Mouse (Mus musculus): ENCODE results near the gene Neurod6. TPM values are rescaled to one million over a fixed set of nuclear protein-coding genes. Genes with fewer than 3 reads are reported as not detected.
"Not testable (repeated sequence)": the region's sequence is repeated elsewhere in the genome, so short reads cannot be mapped to it uniquely, and the experiment has no call there.

Neurod6 gene
- polyA plus RNA-seq (2014; fragmentation: Nextera tagmentation; extraction: Ambion mirVana) = not detected in 2 replicates

- H3K9me3 ChIP-seq (ENCODE audit: control insufficient read depth, low read length) = no peaks in the 10 kb centered on the region
- H3K27me3 ChIP-seq (ENCODE audit: control insufficient read depth, insufficient read depth, low read length) = 0 out of 2 replicates have a peak, but pooled peaks cover 7% of the 10 kb centered on the region
- no peak within 1 kb of the TSS for H3K9ac ChIP-seq (ENCODE audit: low read depth, low read length)
- H3K4me1 ChIP-seq (ENCODE audit: control insufficient read depth, insufficient read depth, low read length) = no peaks in the 10 kb centered on the region
- no peak within 1 kb of the TSS for H3K4me2 ChIP-seq (replicated peaks; ENCODE audit: low read depth, low read length)
- H3K4me3 ChIP-seq (ENCODE audit: low read length) = no peak within 1 kb of the TSS
- 79% methylated on average over 4 of the region's 4 CpGs for WGBS
- no peak within 1 kb of the TSS for H3K27ac ChIP-seq (ENCODE audit: low read depth, low read length)
- ATAC-seq (ENCODE audit: low FRiP score, low TSS enrichment) = no peak
- H3K36me3 ChIP-seq (ENCODE audit: control insufficient read depth, insufficient read depth, low read length) = no peaks in the 10 kb centered on the region
Observed at GRCm38 (mm10) chr6:55680974-55681373, at the start of gene Neurod6. Gene Neurod6, minus strand, starts transcription at chr6:55681263.

- no peaks in the 10 kb centered on the region for H3K36me3 ChIP-seq (ENCODE audit: control insufficient read depth, insufficient read depth, low read length)
- WGBS = 33% methylated on average over 5 of the region's 5 CpGs
- no peak overlapping the region for H3K4me2 ChIP-seq (replicated peaks; ENCODE audit: low read depth, low read length)
- H3K27ac ChIP-seq (ENCODE audit: low read depth, low read length) = no peak overlapping the region
- H3K9me3 ChIP-seq (ENCODE audit: control insufficient read depth, low read length) = no peaks in the 10 kb centered on the region
- no peaks in the 10 kb centered on the region for H3K4me1 ChIP-seq (ENCODE audit: control insufficient read depth, insufficient read depth, low read length)
- no peak overlapping the region for H3K9ac ChIP-seq (ENCODE audit: low read depth, low read length)
- no peaks in the 10 kb centered on the region for H3K27me3 ChIP-seq (ENCODE audit: control insufficient read depth, insufficient read depth, low read length)
- 0 out of 2 replicates have a peak, but pooled peaks have one; percentile 62 for ATAC-seq (ENCODE audit: low FRiP score, low TSS enrichment)
- no peak overlapping the region for H3K4me3 ChIP-seq (ENCODE audit: low read length)
Observed at GRCm38 (mm10) chr6:55717209-55717608, 36.1 kb upstream of the Neurod6 start.

GRCm38 (mm10) chr6:55715446-55715845 is 34.4 kb upstream of the Neurod6 start:
- Histone ChIP-seq H3K4me1 (ENCODE audit: control insufficient read depth, insufficient read depth, low read length) (no peaks in the 10 kb centered on the region), H3K4me2 (replicated peaks; ENCODE audit: low read depth, low read length) (no peak overlapping the region), H3K36me3 (ENCODE audit: control insufficient read depth, insufficient read depth, low read length) (no peaks in the 10 kb centered on the region), H3K9ac (ENCODE audit: low read depth, low read length) (no peak overlapping the region), H3K27me3 (ENCODE audit: control insufficient read depth, insufficient read depth, low read length) (no peaks in the 10 kb centered on the region), H3K27ac (ENCODE audit: low read depth, low read length) (no peak overlapping the region), H3K4me3 (ENCODE audit: low read length) (no peak overlapping the region), H3K9me3 (ENCODE audit: control insufficient read depth, low read length) (no peaks in the 10 kb centered on the region)
- no peak for ATAC-seq (ENCODE audit: low FRiP score, low TSS enrichment)
- WGBS = 92% methylated on average over 6 of the region's 6 CpGs

GRCm38 (mm10) chr6:55710913-55711312 is 29.9 kb upstream of the Neurod6 start:
- not testable (repeated sequence) for H3K27ac ChIP-seq (ENCODE audit: low read depth, low read length); H3K27me3 ChIP-seq (ENCODE audit: control insufficient read depth, insufficient read depth, low read length); H3K9ac ChIP-seq (ENCODE audit: low read depth, low read length); H3K36me3 ChIP-seq (ENCODE audit: control insufficient read depth, insufficient read depth, low read length); H3K9me3 ChIP-seq (ENCODE audit: control insufficient read depth, low read length); ATAC-seq (ENCODE audit: low FRiP score, low TSS enrichment); H3K4me1 ChIP-seq (ENCODE audit: control insufficient read depth, insufficient read depth, low read length); H3K4me3 ChIP-seq (ENCODE audit: low read length); H3K4me2 ChIP-seq (replicated peaks; ENCODE audit: low read depth, low read length)
- 91% methylated on average over 4 of the region's 4 CpGs for WGBS

- no peaks in the 10 kb centered on the region for H3K36me3 ChIP-seq (ENCODE audit: control insufficient read depth, insufficient read depth, low read length)
- no peaks in the 10 kb centered on the region for H3K27me3 ChIP-seq (ENCODE audit: control insufficient read depth, insufficient read depth, low read length)
- 97% methylated on average over 1 of the region's 1 CpGs for WGBS
- H3K4me3 ChIP-seq (ENCODE audit: low read length) = no peak overlapping the region
- no peak overlapping the region for H3K4me2 ChIP-seq (replicated peaks; ENCODE audit: low read depth, low read length)
- H3K27ac ChIP-seq (ENCODE audit: low read depth, low read length) = no peak overlapping the region
- H3K9ac ChIP-seq (ENCODE audit: low read depth, low read length) = no peak overlapping the region
- no peaks in the 10 kb centered on the region for H3K9me3 ChIP-seq (ENCODE audit: control insufficient read depth, low read length)
- no peaks in the 10 kb centered on the region for H3K4me1 ChIP-seq (ENCODE audit: control insufficient read depth, insufficient read depth, low read length)
- ATAC-seq (ENCODE audit: low FRiP score, low TSS enrichment) = no peak
Observed at GRCm38 (mm10) chr6:55704759-55705104, 23.7 kb upstream of the Neurod6 start.

- no peaks in the 10 kb centered on the region for H3K9me3 ChIP-seq (ENCODE audit: control insufficient read depth, low read length)
Observed at GRCm38 (mm10) chr6:55704061-55704758, 23.1 kb upstream of the Neurod6 start.

GRCm38 (mm10) chr6:55700392-55701386 is 19.6 kb upstream of the Neurod6 start:
- H3K4me3 ChIP-seq (ENCODE audit: low read length) = no peak overlapping the region
- no peaks in the 10 kb centered on the region for H3K36me3 ChIP-seq (ENCODE audit: control insufficient read depth, insufficient read depth, low read length)
- no peaks in the 10 kb centered on the region for H3K9me3 ChIP-seq (ENCODE audit: control insufficient read depth, low read length)
- H3K9ac ChIP-seq (ENCODE audit: low read depth, low read length) = no peak overlapping the region
- H3K4me2 ChIP-seq (replicated peaks; ENCODE audit: low read depth, low read length) = no peak overlapping the region
- H3K4me1 ChIP-seq (ENCODE audit: control insufficient read depth, insufficient read depth, low read length) = no peaks in the 10 kb centered on the region
- H3K27ac ChIP-seq (ENCODE audit: low read depth, low read length) = no peak overlapping the region
- no peaks in the 10 kb centered on the region for H3K27me3 ChIP-seq (ENCODE audit: control insufficient read depth, insufficient read depth, low read length)
- 39% methylated on average over 4 of the region's 4 CpGs for WGBS
- ATAC-seq (ENCODE audit: low FRiP score, low TSS enrichment) = no peak

More at GRCm38 (mm10) chr6:55704061-55704758, 23.1 kb upstream of the Neurod6 start:
- Histone ChIP-seq H3K4me3 (ENCODE audit: low read length) (no peak overlapping the region), H3K4me1 (ENCODE audit: control insufficient read depth, insufficient read depth, low read length) (no peaks in the 10 kb centered on the region), H3K36me3 (ENCODE audit: control insufficient read depth, insufficient read depth, low read length) (no peaks in the 10 kb centered on the region), H3K9ac (ENCODE audit: low read depth, low read length) (no peak overlapping the region), H3K4me2 (replicated peaks; ENCODE audit: low read depth, low read length) (no peak overlapping the region), H3K27ac (ENCODE audit: low read depth, low read length) (no peak overlapping the region), H3K27me3 (ENCODE audit: control insufficient read depth, insufficient read depth, low read length) (no peaks in the 10 kb centered on the region)
- no peak for ATAC-seq (ENCODE audit: low FRiP score, low TSS enrichment)
- 86% methylated on average over 8 of the region's 8 CpGs for WGBS

GRCm38 (mm10) chr6:55690015-55690531 is 9.0 kb upstream of the Neurod6 start:
- no peak for ATAC-seq (ENCODE audit: low FRiP score, low TSS enrichment)
- no peak overlapping the region for H3K27ac ChIP-seq (ENCODE audit: low read depth, low read length)
- no peaks in the 10 kb centered on the region for H3K4me1 ChIP-seq (ENCODE audit: control insufficient read depth, insufficient read depth, low read length)
- no peak overlapping the region for H3K9ac ChIP-seq (ENCODE audit: low read depth, low read length)
- WGBS = 93% methylated on average over 2 of the region's 2 CpGs
- no peaks in the 10 kb centered on the region for H3K9me3 ChIP-seq (ENCODE audit: control insufficient read depth, low read length)
- H3K4me3 ChIP-seq (ENCODE audit: low read length) = no peak overlapping the region
- H3K36me3 ChIP-seq (ENCODE audit: control insufficient read depth, insufficient read depth, low read length) = no peaks in the 10 kb centered on the region
- no peaks in the 10 kb centered on the region for H3K27me3 ChIP-seq (ENCODE audit: control insufficient read depth, insufficient read depth, low read length)
- no peak overlapping the region for H3K4me2 ChIP-seq (replicated peaks; ENCODE audit: low read depth, low read length)
